Mouse (Mus musculus): Measurements from ENCODE around the gene Heg1.

Gene Heg1

DNA sequence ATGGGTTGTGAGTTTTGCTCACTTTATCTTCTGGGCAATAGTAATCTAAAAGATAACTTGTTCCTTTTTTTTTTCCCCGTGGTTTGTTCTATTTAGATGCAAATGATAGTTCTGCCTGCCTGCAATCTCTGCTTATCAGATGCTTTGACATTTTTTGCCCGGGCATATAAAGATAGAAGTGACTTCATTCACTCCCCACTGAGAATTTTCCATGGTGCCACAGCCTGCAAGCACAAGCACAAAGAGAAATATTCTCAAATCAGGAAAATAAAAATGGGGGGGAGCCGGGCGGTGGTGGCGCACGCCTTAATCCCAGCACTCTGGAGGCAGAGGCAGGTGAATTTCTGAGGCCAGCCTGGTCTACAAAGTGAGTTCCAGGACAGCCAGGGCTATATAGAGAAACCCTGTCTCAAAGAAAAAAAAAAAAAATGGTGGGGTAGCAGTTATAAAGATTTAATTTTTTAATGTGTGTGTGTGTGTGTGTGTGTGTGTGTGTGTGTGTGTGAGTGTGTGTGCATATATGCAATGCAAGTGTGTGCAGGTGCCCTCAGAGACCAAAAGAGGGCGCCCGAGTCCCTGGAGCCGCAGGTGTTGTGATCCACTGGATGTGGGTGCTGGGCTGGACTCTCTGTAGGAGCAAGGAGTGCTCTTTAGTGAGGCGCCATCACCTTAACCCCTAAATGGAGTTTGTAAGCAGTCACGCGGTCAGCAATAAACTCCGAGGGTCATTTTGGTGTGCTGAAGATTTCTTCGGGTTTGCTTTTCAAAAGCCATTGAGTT is 22.1 kb downstream of the Heg1 start:
- in situ Hi-C loops (cut with MboI) = no loop called here

DNA sequence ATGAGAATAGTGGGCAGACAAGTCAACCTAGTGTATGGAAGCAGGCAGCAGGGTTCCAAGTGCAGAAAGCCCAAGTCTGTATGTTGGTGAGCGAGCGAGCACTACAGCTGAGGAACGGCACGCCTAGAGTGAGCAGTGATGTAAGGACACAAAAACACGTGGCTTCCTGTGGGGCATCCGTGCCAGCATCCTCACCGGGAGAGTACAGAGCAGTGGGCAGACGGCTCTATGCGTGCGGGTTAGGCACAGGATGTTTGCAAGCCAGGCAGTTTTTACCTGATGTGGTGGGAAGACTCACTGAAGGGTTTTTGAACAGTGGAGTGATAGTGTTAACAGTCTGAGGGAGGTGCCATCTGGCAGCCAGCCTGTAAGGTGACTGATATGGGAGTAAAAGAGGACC is 23.9 kb downstream of the Heg1 start:
- in situ Hi-C loops (cut with MboI) = no loop called here

DNA sequence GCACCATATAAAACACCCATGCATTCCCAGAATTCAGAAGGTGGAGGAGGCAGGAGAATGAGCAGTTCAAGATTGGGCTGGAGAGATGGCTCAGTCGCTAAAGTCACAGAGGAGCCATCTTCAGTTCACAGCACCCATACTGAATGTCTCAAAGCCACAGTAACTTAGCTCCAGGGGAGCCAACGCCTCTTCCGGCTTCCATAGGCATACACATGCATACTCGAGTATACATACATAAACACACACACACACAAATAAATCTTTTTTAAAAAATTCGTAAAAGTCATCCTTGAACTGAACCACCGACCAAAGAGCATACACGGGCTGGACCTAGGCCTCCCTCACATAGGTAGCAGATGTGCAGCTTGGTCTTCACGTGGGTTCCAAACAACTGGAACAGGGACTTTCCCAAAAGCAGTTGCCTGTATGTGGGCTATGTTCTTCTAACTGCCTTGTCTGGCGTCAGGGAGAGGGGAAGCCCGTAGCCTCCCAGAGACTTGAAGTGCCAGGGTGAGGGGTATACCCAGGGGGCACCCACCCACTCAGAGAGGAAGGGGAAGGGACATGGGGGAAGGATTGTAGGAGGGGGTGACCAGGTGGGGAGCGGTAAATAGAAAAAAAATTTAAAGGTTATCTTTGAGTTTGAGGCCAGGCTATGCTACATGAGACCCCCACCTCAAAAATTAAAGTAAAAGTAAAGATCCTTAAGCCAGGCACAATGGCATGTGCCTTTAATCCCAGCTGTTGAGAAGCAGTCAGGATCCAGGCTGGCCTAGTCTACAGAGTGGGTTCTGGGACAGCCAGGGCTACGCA is 24.6 kb downstream of the Heg1 start:
- in situ Hi-C loops (cut with MboI) = no loop called here

DNA sequence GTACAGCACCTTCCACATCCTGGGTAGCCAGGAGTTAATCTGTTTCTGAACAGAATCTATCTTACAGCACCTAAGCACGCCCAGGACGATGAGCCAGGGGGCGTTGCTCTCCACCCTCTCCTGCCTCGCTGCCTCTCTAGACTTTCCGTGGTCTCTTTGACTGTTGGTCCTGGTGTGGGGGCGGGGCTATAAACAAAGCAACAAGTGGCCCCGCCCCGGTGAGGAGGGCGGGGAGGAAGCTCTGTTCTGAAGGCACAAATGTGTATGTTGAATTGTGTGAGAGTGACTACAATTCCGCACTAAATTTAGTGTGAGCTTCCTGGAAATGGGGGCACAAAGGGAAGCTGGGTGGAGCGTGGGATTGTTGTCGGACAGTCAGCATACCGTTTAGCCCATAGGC is 30.1 kb downstream of the Heg1 start:
- in situ Hi-C loops (cut with MboI) = no loop called here

DNA sequence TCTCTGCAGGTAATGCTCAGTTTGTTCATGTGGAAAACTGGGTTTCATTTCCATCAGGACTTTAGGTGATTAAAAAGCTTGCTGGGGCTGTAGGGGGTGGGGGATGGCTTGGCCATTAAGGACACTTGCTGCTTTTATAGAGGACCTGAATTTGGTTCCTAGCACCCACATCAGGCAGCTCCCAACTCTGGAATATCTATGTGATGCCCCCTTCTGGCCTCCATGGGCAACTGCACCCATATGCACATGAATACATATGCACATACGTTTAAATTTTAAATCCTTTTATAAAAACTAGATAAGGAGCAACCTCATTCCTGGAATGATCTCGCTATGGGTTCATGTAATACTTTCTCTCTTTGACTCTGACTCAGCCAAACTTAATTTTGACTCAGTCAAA is 39.1 kb downstream of the Heg1 start:
- in situ Hi-C loops (cut with MboI) = no loop called here

DNA sequence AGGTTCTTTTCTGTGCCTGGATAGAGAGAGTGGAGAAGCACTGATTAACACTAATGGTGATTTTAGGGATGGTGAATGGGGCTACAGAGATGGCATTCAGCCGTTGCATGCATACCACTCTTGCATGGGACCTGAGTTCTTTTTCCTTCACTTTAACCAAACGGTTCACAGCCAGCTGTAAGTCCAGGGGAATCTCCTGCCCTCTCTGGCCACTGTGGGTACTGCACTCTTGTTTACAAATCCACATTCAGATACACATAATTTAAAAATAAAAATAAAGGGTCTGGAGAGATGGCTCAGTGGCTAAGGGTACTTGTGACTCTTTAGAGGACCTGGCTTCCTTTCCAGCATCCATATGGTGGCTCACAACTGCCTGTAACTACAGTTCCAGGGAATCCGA is 39.8 kb downstream of the Heg1 start:
- in situ Hi-C loops (cut with MboI) = no loop called here

DNA sequence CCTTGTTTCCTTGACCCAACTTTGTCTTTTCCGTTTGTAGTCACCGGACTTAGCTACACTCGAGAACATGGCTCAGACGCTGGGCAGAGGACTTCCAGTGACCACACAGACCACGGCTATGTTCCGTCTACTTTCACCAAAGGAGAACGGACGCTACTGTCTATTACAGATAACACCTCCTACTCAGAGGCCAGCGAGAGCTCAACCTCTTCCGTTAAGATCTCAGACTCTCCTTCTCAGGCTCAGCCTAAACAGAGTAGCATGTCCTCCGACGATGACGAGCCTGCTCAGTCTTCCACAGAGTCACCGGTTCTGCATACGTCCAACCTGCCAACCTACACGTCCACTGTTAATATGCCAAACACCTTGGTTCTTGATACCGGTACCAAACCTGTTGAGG is 42.1 kb downstream of the Heg1 start:
- in situ Hi-C loops (cut with MboI) = no loop called here

DNA sequence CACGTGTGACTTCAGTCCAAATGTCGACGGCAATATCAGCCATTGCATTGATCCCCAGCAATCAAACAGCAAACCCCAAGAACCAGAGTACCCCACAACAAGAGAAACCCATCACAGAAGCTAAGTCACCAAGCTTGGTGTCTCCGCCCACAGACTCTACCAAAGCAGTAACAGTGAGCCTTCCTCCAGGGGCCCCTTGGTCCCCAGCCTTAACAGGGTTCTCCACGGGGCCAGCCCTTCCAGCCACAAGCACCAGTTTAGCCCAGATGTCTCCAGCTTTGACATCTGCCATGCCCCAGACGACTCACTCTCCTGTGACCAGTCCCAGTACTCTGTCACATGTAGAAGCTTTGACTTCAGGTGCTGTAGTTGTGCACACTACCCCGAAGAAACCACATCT is 42.7 kb downstream of the Heg1 start:
- in situ Hi-C loops (cut with MboI) = no loop called here

DNA sequence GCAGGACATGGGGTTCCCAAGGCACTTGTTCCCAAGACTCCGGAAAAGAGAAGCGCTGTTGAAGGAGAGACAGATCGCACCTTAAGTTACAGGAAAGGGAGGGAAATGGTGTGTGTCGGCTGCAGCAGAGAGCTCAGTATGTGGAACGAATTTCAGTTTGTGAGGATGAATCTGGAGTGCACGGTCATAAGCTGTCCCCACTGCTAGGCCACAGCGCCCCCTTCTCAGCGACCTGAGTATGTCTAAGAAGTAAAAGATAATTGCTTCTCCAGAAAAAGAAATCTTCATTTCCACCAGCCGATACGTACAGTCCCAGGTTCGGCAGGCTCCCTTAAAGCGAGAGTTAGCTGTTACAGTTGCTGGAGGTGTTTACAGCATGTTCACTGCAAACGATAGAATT is 44.3 kb downstream of the Heg1 start:
- in situ Hi-C loops (cut with MboI) = no loop called here

DNA sequence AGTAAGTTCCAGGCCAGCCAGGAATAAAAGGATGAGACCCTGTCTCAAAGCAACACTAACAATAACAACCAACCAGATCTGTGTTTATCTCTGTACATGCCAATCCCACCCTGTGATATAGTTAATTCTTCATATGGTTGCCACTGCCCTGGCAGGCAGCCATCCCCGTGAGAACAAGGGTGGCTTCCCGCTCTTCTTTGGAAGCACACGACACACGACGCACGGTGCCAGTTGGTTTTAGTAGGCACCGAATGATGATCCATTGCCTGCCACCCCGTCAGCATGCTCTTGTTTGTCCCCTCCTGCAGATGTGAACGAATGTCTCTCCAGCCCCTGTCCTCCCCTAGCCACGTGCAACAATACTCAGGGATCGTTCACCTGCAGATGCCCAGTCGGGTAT is 47.1 kb downstream of the Heg1 start:
- in situ Hi-C loops (cut with MboI) = no loop called here

DNA sequence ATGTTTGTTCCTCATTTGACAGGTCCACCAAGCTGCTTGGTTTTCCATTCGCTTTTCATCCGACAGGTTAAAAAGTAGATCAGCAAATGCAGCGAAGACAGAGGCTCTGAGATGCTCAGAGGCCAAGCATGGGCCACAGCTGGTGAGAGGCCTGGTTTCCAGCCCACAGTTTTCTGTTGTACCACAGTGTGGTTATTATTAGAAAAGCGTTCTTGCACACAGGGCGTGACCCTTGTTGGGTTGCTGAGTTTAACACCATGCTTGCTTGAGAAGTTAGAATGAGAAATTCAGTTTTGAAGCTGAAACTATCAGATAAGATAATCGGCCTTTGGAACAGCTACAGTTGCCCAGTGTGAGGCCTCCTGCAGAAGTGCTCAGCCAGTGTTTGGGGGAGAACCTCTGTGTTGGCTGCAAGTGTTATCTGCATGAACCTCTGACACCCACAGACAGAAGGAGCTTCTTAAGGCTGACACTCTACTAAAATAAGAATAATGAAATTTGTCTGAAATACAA is 48.1 kb downstream of the Heg1 start:
- in situ Hi-C loops (cut with MboI) = no loop called here

DNA sequence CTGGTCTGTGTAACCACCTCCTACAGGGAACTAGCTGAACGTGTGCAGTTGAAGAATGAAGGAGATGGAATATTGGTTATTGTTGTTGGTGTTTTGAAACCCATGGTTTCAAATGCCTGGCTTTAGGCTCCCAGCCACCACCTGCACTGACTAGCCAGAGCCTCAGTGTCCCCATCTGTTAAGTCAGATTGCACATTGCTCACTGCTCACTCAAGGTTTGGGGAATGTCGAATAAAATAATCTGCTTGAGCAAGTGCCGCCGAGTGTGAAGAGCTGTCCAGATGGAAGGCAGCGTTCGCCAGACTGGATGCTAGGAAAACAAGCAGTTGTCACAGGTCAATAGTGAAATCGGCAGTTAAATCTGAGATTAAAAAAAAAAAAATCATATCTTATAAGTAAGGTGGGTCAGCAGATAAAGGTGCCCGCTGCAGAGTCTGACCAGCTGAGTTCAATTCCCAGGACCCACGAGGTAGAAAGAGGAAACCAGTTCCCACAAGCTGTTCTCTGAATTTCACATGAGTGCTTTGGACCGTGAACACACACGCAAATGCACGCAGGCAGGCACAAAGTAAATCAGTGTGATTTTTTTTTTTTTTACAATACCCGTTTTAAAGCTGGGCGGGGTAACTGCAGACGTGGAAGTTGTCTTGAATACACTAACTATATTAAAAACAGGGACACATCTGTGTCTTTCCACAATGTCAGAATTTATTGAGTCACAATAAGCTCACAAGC is 48.8 kb downstream of the Heg1 start:
- in situ Hi-C loops (cut with MboI) = no loop called here

DNA sequence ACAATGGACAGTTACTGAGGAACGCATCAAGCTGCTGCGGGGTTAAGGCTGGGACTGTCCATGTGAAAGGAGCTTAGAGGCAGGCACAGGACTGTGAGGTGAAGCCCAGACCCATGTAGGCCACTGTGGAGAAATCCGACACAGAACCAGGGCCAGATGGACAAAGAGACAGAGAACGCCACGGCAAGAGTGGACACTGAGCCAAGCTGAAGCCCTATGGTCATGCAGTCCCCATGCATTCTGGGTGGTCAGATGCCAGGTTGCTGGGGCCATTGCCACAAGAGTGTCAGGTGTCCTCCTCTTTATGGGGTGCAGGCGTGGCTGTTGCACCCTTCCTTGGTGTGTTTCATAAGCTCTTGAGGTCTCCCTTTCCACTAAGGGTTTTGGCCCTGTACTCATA is 49.7 kb downstream of the Heg1 start:
- in situ Hi-C loops (cut with MboI) = no loop called here

DNA sequence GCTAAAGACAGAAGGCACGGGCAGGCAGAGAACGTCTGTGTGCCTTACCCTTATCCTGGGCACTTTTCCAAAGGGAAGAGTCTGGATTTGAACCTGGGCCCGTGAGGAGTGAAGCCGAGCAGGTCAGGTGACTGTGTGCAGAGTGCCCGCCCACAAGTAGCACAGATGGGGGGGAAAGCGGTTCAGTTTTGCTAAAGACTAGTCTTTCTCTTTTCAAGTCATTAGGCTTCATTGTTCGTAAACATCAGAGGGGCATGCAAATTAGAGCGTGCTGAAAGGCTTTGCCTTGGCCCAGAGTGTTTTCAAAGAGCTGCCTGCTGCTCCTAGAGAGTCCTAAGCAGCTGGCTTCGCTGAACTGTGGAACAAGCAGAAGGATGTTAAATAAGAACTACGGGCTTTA is 50.4 kb downstream of the Heg1 start:
- in situ Hi-C loops (cut with MboI) = no loop called here

DNA sequence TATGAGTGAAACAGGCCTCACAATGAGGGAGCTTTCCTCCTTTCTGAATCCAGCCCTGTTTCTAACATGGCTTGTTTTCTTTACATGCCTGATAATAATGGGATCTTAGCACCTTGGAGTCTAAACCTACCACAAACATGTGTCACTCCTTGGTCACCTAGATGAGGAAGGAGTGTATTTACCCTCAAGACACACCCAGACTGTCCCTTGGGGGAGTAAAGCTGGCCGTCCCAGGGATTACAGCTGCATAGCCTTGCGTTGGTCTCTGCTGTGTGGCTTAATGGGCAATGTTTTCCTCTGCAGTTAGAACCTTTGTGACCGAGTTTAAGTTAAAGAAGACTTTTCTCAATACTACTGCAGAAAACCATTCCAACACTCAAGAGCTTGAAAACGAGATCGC is 51.1 kb downstream of the Heg1 start:
- in situ Hi-C loops (cut with MboI) = loop anchor here (5.0 kb wide), 1 partner anchor 138 kb away; no protein-coding TSS in a partner anchor

DNA sequence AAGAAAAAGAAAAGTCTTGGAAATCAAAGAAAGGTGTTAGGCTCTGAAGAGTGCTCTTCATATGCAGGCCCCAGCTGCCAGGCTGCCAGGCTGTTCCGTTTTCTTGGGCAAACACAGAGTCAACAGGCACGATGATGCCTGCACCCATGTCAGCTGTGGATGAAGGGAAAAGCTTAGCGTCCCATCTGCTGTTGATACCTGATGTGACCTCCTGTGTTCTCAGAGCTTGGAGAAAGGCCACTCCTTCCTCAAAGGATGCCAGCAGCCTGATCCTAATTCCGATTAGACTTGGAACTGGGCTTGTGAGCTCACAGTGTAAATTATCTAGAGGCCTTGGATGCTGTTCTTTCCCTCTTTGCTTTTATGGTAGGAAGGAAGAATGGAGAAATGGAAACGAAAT is 51.6 kb downstream of the Heg1 start:
- in situ Hi-C loops (cut with MboI) = loop anchor here (5.0 kb wide), 1 partner anchor 138 kb away; no protein-coding TSS in a partner anchor

DNA sequence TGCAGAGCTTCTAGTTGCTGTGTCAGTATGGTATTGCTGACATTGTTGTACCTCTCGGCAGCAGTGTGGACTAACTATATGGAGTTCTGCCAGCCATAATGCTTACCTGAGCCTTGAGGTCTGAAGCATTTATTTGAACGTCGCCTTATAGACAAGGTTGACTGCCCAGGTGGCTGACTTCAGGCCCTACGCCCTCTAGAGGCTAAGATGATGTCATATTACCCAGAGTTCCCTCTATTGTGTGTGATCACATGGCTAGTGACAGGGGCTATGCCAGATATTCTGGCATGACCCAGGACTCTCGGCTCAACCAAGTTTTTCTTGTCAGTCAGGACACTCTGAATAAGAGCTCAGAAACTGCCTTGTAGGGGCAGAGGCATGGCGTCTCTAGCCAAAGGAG is 52.6 kb downstream of the Heg1 start:
- in situ Hi-C loops (cut with MboI) = loop anchor here (5.0 kb wide), 1 partner anchor 139 kb away; no protein-coding TSS in a partner anchor

DNA sequence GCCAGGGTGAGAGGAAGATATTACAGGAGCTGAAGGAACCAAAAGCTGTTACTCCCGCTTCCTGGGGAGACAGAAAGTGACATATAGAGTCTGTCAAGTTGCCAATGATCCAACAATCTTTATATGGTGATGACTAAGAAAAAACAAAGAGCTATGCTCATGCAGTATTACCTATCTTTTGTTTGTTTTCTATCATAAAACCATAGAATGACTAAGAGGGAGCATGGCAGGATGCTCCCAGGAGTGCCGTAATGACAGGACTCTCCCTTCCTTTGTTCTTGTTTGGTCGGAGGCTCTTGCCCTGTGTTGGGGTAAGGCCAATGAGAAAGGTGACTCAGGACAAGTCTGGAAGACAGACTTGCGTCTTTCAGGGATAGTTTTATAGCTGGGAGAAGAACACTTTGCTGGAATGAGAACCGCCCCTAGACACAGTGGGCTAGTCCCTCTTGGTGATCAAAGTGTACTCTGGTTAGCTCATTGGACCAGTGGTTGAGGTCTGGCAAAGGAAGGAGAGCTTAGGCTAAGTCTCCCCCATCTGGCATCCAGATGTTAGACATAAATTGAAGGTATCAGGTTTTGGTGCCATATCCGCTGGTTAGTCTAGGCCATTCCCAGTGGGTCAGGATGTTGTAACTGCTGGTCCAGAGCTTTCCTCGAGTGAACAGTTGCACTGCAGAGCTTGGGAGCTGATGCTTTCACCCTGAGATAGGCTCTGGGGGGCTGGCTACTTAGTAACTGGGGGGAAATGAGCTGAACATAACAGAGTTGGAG is 55.0 kb downstream of the Heg1 start:
- in situ Hi-C loops (cut with MboI) = loop anchor here (5.0 kb wide), 1 partner anchor 142 kb away; no protein-coding TSS in a partner anchor

DNA sequence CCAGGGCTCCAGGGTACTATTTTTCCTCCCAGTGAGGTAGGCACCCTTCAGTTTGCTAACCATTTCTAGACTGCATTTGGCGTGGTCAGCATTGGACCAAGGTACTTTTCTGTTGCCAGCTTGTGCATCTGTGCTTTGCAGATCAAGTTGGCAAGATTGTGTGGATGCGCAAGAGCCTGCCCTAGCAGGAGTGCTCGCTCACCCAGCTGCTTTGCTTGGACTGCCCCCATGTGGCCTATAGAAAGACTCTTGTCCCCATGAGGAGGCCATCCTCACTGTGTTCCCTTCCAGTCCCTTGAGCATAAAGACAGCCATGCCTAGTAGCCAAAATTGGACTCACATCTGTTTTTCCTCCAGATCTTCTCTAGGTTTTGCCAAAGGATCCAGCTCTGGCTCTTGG is 55.6 kb downstream of the Heg1 start:
- in situ Hi-C loops (cut with MboI) = loop anchor here (5.0 kb wide), 1 partner anchor 143 kb away; no protein-coding TSS in a partner anchor

DNA sequence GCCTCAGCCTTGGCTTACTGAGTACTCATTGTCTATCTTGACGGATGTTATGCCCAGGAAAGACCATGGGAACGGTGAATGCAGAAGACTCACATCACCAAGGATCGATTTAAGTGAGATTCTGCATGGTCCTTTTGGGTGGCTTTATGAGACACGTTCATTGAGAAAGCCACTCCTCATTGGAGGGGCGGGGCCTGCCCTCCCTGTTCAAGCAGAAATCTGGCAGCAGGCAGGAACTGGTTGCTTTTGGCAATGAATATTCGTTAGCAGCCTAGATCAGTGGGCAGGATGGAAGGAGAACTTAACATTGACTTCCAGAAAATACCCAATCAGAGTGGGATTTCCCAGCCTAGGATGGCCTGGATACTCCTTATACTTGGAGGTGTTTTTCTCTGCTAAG is 56.2 kb downstream of the Heg1 start:
- in situ Hi-C loops (cut with MboI) = no loop called here

DNA sequence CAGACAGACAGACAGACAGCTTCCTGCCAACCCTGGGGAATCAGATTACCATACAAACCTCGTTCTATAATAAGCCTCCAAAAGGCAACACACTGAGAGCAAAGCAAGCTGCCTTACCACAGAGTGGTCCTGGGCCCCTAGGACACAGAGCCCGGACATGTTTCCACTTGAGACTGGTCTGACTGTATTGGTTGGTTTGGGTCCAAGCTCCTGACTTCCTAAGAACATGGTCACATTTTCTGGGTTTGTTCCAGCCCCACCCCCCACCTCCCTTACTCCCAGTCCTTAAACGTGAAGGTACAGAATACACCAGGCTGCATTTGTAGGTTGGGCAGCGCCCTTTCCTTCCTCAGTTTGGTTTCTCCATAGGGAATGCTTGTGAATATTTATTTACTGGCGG is 57.6 kb downstream of the Heg1 start:
- in situ Hi-C loops (cut with MboI) = no loop called here
